Mouse (Mus musculus): ENCODE measurements around the gene Scarb1.

Gene Scarb1

DNA sequence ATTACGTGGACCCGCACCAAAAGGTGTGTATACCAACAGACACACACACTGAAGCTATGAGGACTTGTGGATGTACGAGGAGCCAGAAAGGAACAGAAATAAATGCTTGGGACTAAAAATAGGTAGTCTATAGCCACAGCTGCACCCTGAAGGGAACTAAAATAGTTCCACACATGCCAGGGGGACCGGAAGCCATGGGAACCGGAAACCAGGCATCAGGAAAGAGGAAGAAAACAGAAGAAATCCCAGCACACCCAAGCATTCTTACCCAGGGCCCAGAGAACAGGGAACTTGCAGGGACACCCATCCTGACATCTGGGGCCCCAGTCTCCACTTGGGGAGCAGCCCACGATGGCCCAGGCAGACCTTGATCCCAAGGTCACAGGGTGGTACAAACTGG, 7.9 kb downstream of the Scarb1 start:
- in situ Hi-C loops (cut with MboI, MseI), result loop anchor here in 1 of 2 experiments (25.0 kb wide), 1 partner anchor 696 kb away; the partner anchor contains the start of gene Atp6v0a2

DNA sequence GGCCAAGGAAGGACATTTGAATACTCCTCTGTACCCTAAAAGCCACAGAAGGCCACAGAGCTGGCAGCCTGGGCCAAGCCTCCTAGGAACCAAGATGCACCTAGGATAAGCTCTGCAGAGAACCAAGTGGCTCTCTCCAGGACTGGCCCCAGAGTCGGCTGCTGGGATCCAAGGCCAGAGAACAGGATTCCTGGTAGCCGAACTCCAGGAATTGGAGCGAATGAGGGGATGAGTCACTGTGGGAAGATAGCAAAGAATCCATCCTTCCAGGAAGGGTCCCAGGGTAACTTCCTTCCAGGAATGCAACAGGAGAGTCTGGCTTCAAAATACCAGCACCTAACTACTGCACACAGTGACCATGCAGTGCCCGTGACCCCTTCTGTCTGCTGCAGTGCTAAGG, 8.6 kb downstream of the Scarb1 start:
- in situ Hi-C loops (cut with MboI, MseI), result loop anchor here in 1 of 2 experiments (25.0 kb wide), 1 partner anchor 695 kb away; the partner anchor contains the start of gene Atp6v0a2

DNA sequence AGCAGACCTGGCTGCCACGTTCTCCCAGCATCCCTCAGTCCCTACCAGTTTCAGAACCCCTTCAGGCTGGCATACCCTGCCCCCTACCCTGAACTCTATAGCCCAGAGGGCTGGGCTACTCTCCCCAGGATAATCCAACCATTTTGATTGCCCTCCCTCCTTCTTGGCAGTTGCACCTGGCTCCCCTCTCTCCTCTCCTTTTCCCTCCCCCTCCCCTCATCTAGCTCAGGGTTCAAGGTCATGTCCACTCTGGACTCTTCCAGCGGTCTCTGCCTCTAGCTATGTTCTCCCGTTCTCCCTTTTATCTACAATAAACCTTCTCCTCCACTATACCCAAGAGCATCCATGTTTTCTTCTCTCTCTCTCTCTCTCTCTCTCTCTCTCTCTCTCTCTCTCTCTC, 9.1 kb downstream of the Scarb1 start:
- in situ Hi-C loops (cut with MboI, MseI), result loop anchor here in 1 of 2 experiments (25.0 kb wide), 1 partner anchor 695 kb away; the partner anchor contains the start of gene Atp6v0a2

DNA sequence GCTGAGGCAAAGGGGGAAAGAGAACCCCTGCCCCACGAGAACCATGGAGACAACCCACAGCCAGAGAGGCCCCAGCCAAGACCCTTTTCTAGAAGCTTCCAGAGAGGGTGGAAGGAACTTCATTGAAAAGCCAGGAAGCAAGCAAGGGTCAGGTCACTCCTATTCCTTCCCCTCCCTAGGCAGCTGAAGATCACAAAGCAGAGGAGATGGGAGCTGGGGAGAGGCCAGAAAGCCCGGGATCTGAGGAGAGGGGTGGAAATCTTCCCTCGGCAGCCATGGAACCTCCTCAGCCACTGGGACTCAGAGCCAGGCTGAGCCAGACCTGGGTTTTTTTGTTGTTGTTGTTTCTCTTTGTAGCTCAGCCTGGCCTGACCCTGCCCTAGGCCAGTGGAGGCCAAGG, 9.8 kb downstream of the Scarb1 start:
- in situ Hi-C loops (cut with MboI, MseI), result loop anchor here in 1 of 2 experiments (25.0 kb wide), 1 partner anchor 694 kb away; the partner anchor contains the start of gene Atp6v0a2

DNA sequence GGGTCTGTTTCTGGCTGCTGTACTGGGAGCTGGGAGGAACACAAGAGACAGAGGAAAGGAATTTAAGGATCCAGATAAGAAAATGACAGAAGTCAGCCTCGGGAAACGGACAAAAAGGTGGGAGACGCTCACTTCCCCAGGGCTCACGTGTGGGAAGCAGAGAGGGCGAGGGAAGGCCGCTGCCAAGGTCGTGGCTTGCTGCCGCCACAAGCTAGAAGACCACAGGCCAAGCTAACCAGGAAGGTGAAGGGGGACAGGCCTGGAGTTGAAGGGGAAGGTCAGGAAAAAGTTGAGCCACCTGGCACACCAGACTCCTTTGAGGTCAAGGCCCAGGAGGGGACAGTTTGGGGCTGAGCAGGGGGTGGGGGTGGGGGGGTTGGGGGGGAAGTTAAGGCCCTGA, 10.2 kb downstream of the Scarb1 start:
- in situ Hi-C loops (cut with MboI, MseI), result loop anchor here in 1 of 2 experiments (25.0 kb wide), 1 partner anchor 693 kb away; the partner anchor contains the start of gene Atp6v0a2

DNA sequence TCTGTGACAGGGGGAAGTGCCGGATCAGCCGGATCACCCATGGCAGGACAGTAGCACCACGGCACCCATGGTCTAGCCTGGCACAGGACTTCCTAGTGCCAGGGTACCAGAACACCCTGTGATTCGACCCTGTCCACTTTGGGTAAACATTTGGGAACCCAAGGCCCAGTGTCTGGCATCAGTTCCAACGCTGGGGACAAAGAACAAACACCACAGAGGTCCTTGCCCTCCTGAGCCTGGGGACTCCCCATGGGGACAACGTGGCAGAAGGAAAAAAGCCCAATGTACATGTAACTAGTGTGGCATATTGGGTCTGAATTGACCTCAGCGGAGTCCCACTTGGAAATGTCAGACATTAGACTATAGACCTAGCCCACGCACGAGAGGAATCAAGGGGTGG, 10.7 kb downstream of the Scarb1 start:
- in situ Hi-C loops (cut with MboI, MseI), result loop anchor here in 1 of 2 experiments (25.0 kb wide), 1 partner anchor 693 kb away; the partner anchor contains the start of gene Atp6v0a2

DNA sequence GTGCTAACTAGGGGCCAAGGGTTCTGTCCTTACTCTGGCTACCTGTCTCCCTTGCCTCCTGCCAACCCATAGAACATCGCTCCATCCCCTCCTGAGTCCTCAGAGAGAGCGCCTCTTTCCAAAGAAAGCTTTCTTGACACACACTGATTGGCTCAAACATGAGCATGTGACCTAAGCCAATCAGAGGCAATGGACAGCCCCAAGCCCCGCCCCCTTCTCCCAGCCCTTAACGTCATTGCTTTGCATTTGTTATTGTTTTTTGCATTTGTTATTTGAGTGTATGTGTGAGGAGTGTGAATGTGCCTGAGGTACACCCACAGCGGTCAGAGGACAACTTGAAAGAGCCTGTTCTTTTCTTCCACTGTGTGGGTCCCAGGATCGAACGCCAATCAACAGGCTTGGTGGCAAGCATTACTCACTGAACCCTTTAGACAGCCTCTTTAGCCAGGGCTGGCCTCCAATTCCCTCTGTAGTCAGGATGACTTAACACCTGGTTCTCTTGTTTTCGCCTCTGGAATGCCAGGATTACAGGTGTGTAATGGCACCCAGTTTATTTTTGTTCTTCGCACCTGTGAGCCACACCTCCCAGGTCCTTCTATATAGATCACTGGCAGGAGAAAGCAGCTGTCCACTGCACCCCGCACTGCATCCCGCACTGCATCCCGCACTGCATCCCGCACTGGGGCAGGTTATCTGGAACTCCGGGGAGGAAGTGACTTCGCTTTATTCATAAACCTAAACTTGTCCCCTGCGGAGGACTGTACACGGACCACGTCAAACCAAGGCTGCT, 13.1 kb downstream of the Scarb1 start:
- in situ Hi-C loops (cut with MboI, MseI), result loop anchor here in 1 of 2 experiments (25.0 kb wide), 1 partner anchor 690 kb away; the partner anchor contains the start of gene Atp6v0a2

DNA sequence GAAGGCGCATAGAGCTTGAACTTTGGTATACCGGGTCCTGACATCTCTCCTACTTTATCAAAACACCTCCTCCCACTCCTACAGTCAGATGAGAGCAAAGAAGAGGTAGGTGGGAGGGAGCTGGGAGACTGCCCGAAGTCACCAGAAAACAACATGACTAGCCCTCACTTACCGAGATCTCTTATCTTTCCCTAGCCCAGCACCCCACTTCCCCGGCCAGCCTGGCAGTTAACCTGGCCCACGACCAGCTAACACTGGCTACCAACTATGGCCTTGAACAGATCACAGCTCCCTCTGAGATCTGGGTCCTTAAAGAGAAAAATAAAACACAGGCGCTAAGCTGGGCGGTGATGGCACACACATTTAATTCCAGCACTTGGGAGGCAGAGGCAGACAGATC, 14.5 kb downstream of the Scarb1 start:
- in situ Hi-C loops (cut with MboI, MseI), result loop anchor here in 1 of 2 experiments (25.0 kb wide), 1 partner anchor 689 kb away; the partner anchor contains the start of gene Atp6v0a2

DNA sequence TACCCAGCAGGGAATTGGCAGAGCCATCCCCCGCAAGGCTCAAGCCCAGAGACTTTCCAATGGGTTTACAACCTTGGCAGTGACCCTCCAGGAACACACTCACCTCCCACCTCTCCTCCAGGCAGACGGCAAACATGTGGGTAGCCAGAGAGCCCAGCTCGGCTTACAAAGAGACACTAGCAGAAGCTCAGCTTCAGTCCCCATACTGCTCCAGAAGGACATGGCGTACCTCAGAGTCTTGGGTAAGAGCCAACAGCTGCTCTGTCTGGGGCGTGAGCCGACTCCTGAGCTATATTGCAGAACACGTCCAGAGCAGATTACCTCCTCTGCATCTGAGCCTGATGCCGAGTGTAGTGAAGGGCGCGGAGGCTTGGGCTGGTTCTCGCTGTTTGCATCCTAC, 15.0 kb downstream of the Scarb1 start:
- in situ Hi-C loops (cut with MboI, MseI), result loop anchor here in 1 of 2 experiments (25.0 kb wide), 1 partner anchor 689 kb away; the partner anchor contains the start of gene Atp6v0a2

DNA sequence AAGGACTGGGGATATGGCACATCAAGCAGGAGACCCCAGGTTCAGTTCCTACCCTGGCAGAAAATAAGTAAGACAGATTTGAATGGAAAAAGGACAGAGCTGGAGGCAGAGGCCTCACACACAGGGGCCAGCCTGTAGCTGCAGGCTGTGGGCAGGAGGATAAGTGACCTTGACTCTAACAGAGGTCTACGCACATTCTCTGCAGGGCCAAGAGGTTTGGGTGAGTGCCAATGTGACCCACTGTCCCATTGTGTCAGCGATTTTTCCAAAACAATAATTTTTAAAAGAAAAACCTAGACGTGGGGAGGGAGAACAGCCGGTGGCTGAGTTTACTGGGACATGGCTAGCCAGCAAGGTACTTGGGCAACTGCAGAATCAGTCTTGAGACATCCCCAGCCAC, 15.6 kb downstream of the Scarb1 start:
- in situ Hi-C loops (cut with MboI, MseI), result loop anchor here in 1 of 2 experiments (25.0 kb wide), 1 partner anchor 688 kb away; the partner anchor contains the start of gene Atp6v0a2

DNA sequence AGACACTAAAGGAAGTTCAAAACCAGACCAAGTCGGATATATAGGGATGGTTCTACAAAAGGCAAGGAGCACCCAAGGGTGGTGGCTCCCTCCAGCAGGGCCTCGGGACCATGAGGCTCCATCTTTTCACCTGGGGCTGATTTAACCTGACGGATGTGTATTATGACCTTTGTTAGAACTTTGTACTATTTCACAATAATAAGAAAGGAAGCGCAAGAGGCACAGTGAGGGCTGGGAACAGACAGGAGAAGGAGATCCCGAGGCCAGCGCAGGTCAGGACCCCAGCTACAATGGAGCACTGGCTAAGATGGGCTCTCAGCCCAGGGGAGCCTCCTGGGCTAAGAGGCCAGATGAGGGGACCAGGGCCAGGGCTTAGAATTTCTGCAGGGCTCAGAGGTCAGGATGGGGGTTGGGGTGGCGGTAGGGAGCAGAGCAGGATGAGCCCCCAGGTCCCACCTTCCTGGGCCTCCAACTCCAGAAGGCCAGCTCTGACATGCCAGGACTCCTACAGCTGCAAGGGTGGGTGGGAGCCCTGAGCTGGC, 16.9 kb downstream of the Scarb1 start:
- in situ Hi-C loops (cut with MboI, MseI), result no loop called here

DNA sequence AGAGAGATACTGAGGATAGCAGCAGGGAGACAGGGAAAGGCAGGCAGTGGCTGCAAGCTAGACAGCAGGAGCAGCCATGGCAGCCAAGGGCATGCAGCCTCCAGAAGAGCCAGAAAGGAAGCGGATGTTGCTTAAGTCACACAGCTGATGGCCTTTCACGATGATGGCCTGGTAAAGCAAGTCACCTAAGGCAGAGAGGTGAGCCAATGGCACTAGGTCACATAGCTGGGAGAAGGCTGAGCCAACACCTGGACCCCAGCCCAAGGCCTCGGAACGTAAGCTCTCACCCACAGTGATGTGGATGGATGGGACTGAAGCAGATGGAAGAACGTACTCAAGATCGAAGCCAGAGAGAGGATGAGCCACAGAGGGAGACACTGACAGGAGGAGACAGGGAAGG, 17.8 kb downstream of the Scarb1 start:
- in situ Hi-C loops (cut with MboI, MseI), result no loop called here

DNA sequence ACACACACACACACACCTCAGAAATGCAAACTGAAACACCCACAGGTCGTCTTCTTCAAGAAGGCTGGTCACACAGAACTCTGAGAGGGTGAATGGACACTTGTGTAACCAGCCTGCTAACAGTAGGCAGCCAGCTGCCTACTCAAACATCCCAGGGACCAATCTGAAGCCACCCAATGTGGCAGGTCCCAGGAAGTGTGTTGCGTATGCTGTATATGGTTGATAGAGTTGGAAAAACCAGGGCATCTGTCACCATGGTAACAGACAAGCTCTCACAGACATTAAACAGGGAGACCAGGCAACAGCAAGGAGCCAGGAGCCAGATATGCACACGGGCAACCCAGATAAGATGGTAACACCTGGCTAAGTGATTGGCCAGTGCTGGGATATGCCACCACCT, 19.1 kb downstream of the Scarb1 start:
- in situ Hi-C loops (cut with MboI, MseI), result no loop called here

DNA sequence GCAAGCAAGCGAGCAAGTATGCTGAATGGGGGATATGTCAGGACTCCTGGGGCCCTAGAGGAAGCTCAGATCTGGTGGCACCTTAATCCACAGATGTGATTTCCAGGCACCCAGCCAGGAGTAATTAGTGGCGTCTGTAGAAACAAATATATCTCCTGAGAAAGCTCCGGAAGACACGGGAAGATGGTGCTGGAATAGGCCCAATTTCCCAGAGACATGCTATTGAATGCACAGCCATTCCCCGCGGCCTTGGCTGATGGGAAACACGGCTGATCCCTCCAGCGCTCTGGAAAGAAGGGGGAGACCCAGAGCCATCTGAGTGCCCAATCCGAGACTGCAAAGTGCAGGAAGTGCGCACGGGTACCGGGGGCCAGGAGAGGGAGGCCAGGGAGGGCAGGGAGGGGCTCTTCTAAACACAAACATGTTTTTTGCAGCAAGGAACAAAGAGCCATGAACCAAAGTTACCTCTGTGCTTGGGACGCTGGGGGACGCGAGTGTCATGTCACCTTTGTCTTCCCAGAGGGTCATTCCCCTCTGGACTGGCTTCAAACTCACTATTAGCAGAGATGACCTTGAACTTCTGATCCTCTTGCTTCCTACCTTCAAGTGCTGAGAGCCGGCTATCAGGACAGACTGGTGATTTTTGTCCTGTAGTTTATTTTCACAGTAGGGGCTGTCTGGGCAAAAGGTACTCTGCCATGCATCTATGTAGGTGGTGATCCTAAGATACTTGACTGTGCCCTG, 21.7 kb downstream of the Scarb1 start:
- in situ Hi-C loops (cut with MboI, MseI), result no loop called here

DNA sequence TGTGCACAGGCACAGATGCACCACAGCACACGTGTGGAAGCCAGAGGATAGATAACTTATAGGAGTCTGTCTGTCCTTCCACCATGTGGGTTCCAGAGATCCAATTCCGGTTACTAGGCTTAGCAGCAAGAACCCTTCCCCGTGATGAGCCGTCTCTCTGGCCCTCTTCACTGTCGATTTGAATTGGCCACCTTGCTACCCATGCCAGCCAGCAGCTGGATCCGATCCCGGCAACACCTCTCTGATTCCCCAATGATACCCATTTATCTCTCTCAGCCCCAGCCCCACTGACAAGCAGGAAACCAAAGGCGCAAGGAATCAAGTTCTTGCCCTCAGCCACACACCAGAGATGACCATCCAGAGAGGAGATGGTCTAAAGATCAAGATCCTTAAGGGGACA, 22.9 kb downstream of the Scarb1 start:
- in situ Hi-C loops (cut with MboI, MseI), result no loop called here

DNA sequence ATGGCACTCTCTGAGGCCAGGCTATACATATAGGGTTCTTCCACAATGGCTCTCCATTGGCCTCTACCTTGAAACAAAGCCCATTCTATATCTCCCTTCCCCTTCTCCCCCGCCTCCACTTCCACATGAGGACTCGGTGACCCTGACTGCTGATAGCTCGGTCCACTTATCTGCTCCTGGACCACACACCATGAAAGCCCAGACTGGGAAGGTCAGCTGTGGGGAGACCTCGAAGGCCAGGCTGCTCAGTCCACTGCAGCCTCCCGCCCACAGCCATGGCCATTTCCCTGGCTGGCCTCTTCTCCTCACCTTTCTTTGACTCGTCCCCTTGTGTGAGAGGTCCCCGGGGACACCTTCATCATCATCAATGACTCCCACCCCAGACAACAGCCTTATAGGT, 23.6 kb downstream of the Scarb1 start:
- in situ Hi-C loops (cut with MboI, MseI), result no loop called here

DNA sequence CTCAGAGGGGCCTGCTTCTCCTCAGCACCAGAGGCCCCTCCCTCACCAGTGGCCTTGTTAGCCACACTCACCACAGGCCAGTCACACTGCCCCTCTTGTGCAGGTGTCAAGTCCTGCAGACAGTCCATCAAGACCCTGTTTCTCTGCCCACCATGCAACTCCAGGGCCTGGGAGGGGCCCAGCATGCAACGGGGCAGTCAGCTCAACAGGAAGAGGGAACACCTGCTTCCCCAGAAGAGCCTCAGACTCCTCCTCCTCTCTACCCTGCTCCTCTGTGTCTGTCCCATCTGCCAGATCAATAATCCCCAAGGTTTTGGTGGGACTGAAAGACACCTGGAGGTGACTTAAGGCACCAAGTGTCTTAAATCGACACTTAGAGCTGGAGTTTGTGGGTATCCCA, 24.1 kb downstream of the Scarb1 start:
- in situ Hi-C loops (cut with MboI, MseI), result no loop called here

DNA sequence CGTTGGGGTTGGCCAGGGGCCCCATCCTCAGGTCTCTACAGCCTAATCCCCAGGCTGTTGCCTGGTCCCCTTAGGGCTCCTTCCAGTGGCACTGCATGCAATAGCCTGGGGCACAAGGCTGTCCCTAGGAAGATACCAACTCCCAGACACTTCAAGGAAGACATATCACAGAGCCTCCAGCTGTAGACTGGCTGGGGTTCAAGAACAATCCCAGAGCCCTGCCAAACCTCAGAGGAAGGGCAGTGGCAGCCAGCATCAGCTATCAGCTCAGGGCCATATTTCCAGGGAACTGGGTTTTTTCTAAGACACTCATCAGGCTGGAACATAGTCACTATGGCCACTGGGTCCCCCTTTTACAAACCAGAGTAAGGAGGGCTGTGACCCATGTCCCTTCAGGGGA, 25.8 kb downstream of the Scarb1 start:
- in situ Hi-C loops (cut with MboI, MseI), result no loop called here

DNA sequence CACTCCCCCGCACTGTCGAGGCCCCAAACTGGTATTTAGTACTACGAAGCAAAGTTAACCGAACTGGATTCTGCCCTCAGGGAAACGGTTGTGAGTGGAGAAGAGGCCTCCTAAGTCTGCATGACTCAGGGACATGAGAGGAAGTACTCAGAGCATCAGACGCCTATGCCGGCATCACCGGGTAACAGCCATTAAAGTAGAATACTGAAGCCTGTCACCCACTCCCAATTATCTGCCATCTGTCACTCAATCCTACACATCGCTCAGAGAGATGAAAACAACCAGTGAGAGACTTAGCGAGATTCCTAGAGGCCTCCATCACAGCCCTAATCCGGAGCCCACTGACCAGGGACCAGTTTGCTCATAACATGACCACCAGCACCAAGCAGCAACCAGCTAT, 26.9 kb downstream of the Scarb1 start:
- in situ Hi-C loops (cut with MboI, MseI), result no loop called here

DNA sequence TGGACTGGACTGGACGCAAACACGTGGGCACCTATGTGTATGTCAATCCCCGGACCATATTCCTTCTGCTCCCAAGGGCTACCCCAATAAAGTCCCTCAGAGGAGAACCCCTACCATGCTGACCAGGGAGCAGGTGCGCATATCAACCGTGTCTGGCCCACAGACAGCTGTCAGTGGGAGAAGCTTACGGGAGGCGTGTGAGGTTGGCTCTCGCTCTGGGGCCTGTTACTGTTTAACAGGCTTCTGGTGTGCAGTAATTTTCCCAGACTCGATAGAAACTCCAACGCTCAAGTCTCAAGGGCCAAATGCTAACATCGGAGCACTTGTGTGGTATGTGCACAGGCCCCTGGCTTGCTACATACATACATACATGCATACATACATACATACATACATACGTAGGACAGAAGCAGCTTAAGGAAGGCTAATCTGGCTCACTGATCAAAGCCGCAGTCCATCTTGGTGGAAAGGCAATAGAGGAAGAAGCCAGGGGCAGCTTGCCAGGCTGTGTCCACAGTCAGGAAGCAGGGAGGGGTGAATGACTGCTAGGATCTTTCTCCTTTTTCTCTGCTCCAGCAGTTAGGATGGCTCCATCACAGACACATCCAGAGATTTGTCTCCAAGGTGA, 27.8 kb downstream of the Scarb1 start:
- in situ Hi-C loops (cut with MboI, MseI), result no loop called here

DNA sequence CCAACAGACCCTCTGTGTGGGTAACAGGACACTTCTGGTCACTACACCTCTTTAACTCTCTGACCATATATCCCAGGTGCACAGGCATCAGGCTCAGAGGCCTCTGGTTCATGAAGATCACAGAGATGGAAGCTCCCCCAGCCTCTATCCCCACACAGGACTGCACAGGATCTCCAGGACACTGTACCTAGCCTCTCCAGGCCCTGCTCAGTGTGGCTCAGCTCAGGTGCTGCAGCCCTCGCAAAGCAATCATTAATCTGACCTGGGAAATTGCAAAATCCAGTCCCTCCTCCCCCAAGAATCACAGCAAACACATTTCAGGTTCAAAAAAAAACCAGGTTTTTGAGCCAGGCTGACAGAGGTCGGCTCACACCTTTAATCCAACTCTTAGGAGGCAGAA, 29.9 kb downstream of the Scarb1 start:
- in situ Hi-C loops (cut with MboI, MseI), result no loop called here
